Mouse (Mus musculus) neural tube, embryonic 15.5 days (tissue): ENCODE data around the gene Cd37. TPM values are rescaled to one million over a fixed set of nuclear protein-coding genes. Genes with fewer than 3 reads are reported as not detected.

Experiments
- ATAC-seq: fragments of 200-750 bp; cut with Nextera tagmentation; 2 replicates; pipeline ENCODE4 v1.8.0; 2017; ENCODE audit warnings: mild to moderate bottlenecking, moderate TSS enrichment, moderate library complexity; ENCODE audit not compliant: low FRiP score
- H3K27ac ChIP-seq: fragments of 300-500 bp; sonication (generic); replicated peaks from 2 replicates; pipeline ENCODE4 v1.5.1; 2015; ENCODE audit warnings: mild to moderate bottlenecking, inconsistent platforms
- H3K27me3 ChIP-seq: fragments of 300-500 bp; sonication (generic); replicated peaks from 2 replicates; pipeline ENCODE4 v1.6.1; 2015; ENCODE audit warnings: inconsistent platforms
- H3K36me3 ChIP-seq: fragments of 300-500 bp; sonication (generic); 2 replicates; pipeline ENCODE4 v1.6.1; 2015; ENCODE audit warnings: inconsistent platforms
- H3K4me1 ChIP-seq: fragments of 300-500 bp; sonication (generic); 2 replicates; pipeline ENCODE4 v1.6.1; 2015; ENCODE audit warnings: inconsistent platforms
- H3K4me2 ChIP-seq: fragments of 300-500 bp; sonication (generic); 2 replicates; pipeline ENCODE4 v1.6.1; 2015; ENCODE audit warnings: inconsistent platforms, mild to moderate bottlenecking, moderate library complexity
- H3K4me3 ChIP-seq: fragments of 300-500 bp; sonication (generic); replicated peaks from 2 replicates; pipeline ENCODE4 v1.5.1; 2015; ENCODE audit warnings: mild to moderate bottlenecking, inconsistent platforms
- H3K9ac ChIP-seq: fragments of 300-500 bp; sonication (generic); replicated peaks from 2 replicates; pipeline ENCODE4 v1.6.1; 2015; ENCODE audit warnings: mild to moderate bottlenecking, inconsistent platforms
- H3K9me3 ChIP-seq: fragments of 300-500 bp; sonication (generic); replicated peaks from 2 replicates; pipeline ENCODE4 v1.6.1; 2016; ENCODE audit warnings: inconsistent platforms
- WGBS: fragments of 180-500 bp; shearing (Covaris S2); methylation state at CpG from one replicate; pipeline ENCODE4 v1.1.7; 2015; ENCODE audit warnings: mixed read lengths; 5-methylcytosine and 5-hydroxymethylcytosine counted together
- polyA plus RNA-seq: library from polyadenylated mRNA; unstranded; fragments of >200 nt; fragmentation: Nextera tagmentation; extraction: Ambion mirVana; gene quantifications from 2 replicates; pipeline ENCODE4 v1.2.1, GENCODE M21; 2015

The Cd37 gene
- polyA plus RNA-seq, 1 experiment from 2014 or later, result 1.7 TPM

DNA sequence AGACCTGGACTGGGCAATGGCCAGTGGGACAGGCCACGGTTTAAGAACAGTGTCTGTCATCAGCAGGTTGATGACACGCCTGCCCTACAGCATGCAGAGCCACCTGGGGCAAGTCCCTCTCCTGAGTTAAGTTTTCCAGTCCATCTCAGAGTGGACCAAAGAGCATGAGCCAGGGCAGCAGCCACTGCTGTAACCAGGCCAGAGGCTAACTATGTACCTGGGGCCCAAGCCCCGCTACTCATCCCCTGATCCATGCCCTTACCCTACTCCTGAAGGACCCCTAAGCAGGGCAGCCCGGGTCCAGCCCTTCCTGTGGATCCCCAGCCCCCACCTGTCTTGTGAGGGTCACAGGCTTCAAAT, 42.8 kb downstream of the Cd37 start:
- no peak overlapping the region for H3K27ac ChIP-seq
- no peak overlapping the region for H3K4me2 ChIP-seq
- peaks cover 6% of the 10 kb centered on the region; the same call in 1 of the 2 replicates for H3K27me3 ChIP-seq
- no peaks in the 10 kb centered on the region for H3K36me3 ChIP-seq
- no peak for ATAC-seq
- H3K9me3 ChIP-seq, result no peaks in the 10 kb centered on the region
- no peak overlapping the region for H3K9ac ChIP-seq
- 0 out of 2 replicates have a peak, but pooled peaks cover 4% of the 10 kb centered on the region for H3K4me1 ChIP-seq
- WGBS, result 85% methylated on average over 4 of the region's 4 CpGs
- H3K4me3 ChIP-seq, result no peak overlapping the region

- no peak for ATAC-seq
- Histone ChIP-seq H3K4me2 (no peak overlapping the region), H3K9me3 (no peaks in the 10 kb centered on the region), H3K27ac (no peak overlapping the region), H3K36me3 (no peaks in the 10 kb centered on the region), H3K9ac (no peak overlapping the region), H3K4me1 (0 out of 2 replicates have a peak, but pooled peaks cover 4% of the 10 kb centered on the region), H3K4me3 (no peak overlapping the region), H3K27me3 (peaks cover 6% of the 10 kb centered on the region; the same call in 1 of the 2 replicates)
- WGBS, result 66% methylated on average over 13 of the region's 13 CpGs
Observed at GRCm38 (mm10) chr7:45195341-45196175, 43.4 kb downstream of the Cd37 start.

GRCm38 (mm10) chr7:45193871-45194785, 44.8 kb downstream of the Cd37 start:
- ATAC-seq, result no peak
- Histone ChIP-seq H3K9me3 (no peaks in the 10 kb centered on the region), H3K27ac (no peak overlapping the region), H3K27me3 (peaks cover 12% of the 10 kb centered on the region), H3K4me2 (no peak overlapping the region), H3K9ac (no peak overlapping the region), H3K4me1 (0 out of 2 replicates have a peak, but pooled peaks cover 4% of the 10 kb centered on the region), H3K36me3 (no peaks in the 10 kb centered on the region), H3K4me3 (no peak overlapping the region)
- 77% methylated on average over 17 of the region's 17 CpGs for WGBS

DNA sequence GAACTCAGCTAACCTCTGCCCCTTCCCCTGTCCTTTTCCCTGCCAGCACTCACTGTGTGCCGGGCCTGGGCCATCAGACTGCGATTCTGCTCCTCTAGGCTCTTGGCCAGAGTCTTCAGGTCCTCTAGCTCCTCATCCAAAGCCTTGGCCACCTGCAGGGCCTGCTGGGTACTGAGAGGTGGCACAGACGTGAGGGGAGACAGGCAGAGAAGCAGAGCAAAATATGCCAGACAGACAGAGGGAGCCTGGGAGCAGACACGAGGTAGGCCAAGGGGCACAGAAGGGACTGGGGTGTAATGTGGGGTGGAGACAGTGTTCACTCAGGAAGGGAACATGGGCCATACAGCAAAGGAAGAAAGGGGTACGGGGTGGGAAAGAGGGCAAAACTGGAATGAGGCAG, 45.5 kb downstream of the Cd37 start:
- Histone ChIP-seq H3K4me3 (no peak overlapping the region), H3K9ac (no peak overlapping the region), H3K27me3 (peaks cover 19% of the 10 kb centered on the region), H3K4me1 (0 out of 2 replicates have a peak, but pooled peaks cover 4% of the 10 kb centered on the region), H3K36me3 (no peaks in the 10 kb centered on the region), H3K27ac (no peak overlapping the region), H3K4me2 (no peak overlapping the region), H3K9me3 (no peaks in the 10 kb centered on the region)
- ATAC-seq, result no peak
- 67% methylated on average over 5 of the region's 5 CpGs for WGBS

DNA sequence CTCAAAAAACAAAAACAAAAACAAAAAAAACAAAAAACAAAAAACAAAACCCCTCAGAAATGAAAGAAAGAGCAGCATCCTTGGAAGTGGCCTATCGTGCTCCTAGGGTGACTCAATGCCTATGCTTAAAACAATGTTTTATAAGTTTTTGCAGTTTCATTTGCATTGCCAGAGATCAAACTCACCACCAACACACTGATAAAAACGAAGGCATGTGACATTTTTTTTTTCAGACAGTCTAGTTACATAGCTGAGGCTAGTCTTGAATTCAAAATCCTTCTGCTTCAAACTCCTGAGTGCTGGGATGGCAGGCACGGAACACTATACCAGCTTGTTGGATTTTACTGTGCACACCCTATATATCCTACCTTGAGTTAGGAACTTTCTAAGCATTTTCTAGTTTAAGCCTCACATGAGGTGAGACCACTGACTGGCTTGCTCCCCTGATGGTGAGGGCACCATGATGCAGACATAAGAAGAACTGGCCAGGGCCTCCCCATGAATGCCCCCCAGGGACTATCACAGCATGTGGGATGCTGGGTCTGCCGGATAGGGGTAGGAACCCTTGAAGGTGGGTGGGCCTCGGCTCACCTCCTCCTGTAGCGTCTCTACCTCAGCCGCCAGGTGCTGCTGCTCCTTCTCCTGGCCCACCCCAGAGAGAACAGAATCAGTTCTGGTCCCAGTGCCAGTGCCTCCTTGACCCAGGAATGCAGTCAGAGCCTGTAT, 46.2 kb downstream of the Cd37 start:
- H3K4me2 ChIP-seq, result no peak overlapping the region
- WGBS, result 87% methylated on average over 7 of the region's 7 CpGs
- H3K4me3 ChIP-seq, result no peak overlapping the region
- no peak for ATAC-seq
- no peaks in the 10 kb centered on the region for H3K9me3 ChIP-seq
- no peak overlapping the region for H3K9ac ChIP-seq
- H3K4me1 ChIP-seq, result no peaks in the 10 kb centered on the region
- no peaks in the 10 kb centered on the region for H3K36me3 ChIP-seq
- H3K27me3 ChIP-seq, result peaks cover 20% of the 10 kb centered on the region
- no peak overlapping the region for H3K27ac ChIP-seq

DNA sequence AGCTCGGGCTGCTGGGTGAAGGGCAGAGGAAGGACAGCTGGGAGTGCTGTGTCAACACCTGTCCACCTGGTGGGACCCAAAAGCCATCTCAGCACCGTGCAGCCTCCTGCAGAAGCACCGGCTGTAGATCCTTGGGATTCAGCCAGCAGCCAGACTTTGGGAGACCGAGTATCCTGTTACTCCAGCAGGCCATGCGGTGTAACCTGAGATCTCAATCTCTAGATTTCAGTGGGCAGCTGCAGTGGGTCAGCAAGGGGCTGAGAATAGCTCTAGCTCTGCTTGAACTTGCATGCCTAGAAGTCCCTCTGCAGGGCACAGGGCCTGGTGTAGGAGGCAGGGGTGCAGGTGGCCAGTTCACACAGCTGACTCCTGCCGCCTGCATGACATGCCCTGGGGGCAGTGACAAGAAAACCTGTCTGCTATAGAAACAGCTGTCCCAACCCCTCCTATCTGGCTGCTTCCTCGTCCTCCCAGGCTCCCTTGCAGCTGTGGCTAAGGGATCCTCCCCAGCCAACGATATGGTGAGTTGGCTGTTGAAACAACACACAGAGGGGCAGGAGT, 47.0 kb downstream of the Cd37 start:
- Histone ChIP-seq H3K27me3 (peaks cover 21% of the 10 kb centered on the region), H3K4me1 (no peaks in the 10 kb centered on the region), H3K36me3 (no peaks in the 10 kb centered on the region), H3K4me2 (no peak overlapping the region), H3K9me3 (no peaks in the 10 kb centered on the region), H3K4me3 (no peak overlapping the region), H3K27ac (no peak overlapping the region), H3K9ac (no peak overlapping the region)
- 28% methylated on average over 8 of the region's 8 CpGs for WGBS
- ATAC-seq, result no peak

DNA sequence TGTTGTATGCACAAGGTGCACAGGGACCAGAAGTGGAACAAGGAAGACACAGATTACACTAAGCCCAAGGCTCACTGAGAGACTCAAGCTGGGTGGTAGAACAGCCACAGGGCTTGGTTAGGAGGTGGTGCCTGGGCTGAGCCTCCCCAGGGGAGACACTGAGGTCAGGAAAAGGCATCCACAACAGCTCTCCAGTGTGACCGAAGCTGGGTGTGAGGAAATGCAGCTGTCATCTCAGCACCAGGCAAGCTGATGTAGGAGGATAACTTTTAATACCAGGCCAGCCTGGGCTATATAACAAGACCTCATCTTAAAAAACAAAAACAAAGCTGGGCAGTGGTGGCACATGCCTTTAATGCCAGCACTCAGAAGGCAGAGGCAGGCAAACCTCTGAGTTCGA, 47.8 kb downstream of the Cd37 start:
- 80% methylated on average over 2 of the region's 2 CpGs for WGBS
- Histone ChIP-seq H3K9me3 (no peaks in the 10 kb centered on the region), H3K4me2 (no peak overlapping the region), H3K27me3 (peaks cover 25% of the 10 kb centered on the region), H3K9ac (no peak overlapping the region), H3K27ac (no peak overlapping the region), H3K36me3 (no peaks in the 10 kb centered on the region), H3K4me3 (no peak overlapping the region), H3K4me1 (no peaks in the 10 kb centered on the region)
- no peak for ATAC-seq

GRCm38 (mm10) chr7:45190186-45190585, 48.7 kb downstream of the Cd37 start:
- Histone ChIP-seq H3K9me3 (no peaks in the 10 kb centered on the region), H3K27ac (no peak overlapping the region), H3K4me3 (no peak overlapping the region), H3K9ac (no peak overlapping the region), H3K4me2 (no peak overlapping the region), H3K27me3 (peaks cover 31% of the 10 kb centered on the region), H3K36me3 (no peaks in the 10 kb centered on the region), H3K4me1 (no peaks in the 10 kb centered on the region)
- 91% methylated on average over 6 of the region's 6 CpGs for WGBS
- no peak for ATAC-seq

DNA sequence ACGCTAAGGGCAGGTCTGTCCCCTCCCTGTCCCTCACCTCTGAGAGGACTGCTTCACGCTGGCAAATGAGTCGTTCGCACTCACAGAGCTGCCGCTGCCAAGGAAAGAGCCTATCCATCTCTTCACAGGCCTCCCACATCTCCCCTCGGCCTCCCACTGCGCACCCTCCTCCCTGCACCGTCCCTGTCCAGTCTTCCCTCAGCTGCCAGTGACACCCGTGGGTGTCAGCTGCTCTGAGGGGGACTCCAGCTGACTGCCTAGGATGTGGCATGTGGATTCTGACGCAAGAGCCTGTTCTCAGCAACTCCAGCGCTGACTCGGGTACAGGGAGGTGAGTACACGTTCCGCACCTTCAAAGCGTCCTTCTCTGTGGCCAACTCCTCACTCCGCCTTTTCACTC, 49.3 kb downstream of the Cd37 start:
- no peak overlapping the region for H3K4me3 ChIP-seq
- no peaks in the 10 kb centered on the region for H3K4me1 ChIP-seq
- no peak overlapping the region for H3K4me2 ChIP-seq
- no peak overlapping the region for H3K9ac ChIP-seq
- no peaks in the 10 kb centered on the region for H3K9me3 ChIP-seq
- H3K36me3 ChIP-seq, result no peaks in the 10 kb centered on the region
- H3K27me3 ChIP-seq, result peaks cover 37% of the 10 kb centered on the region
- no peak for ATAC-seq
- H3K27ac ChIP-seq, result no peak overlapping the region
- WGBS, result 59% methylated on average over 16 of the region's 16 CpGs

GRCm38 (mm10) chr7:45185921-45186320, 53.0 kb downstream of the Cd37 start:
- no peak overlapping the region for H3K4me2 ChIP-seq
- no peak overlapping the region for H3K27ac ChIP-seq
- no peaks in the 10 kb centered on the region for H3K36me3 ChIP-seq
- H3K27me3 ChIP-seq, result peaks cover 74% of the 10 kb centered on the region
- H3K4me3 ChIP-seq, result no peak overlapping the region
- H3K9me3 ChIP-seq, result no peaks in the 10 kb centered on the region
- H3K9ac ChIP-seq, result no peak overlapping the region
- WGBS, result 71% methylated on average over 7 of the region's 7 CpGs
- no peak for ATAC-seq
- peaks cover 20% of the 10 kb centered on the region for H3K4me1 ChIP-seq

DNA sequence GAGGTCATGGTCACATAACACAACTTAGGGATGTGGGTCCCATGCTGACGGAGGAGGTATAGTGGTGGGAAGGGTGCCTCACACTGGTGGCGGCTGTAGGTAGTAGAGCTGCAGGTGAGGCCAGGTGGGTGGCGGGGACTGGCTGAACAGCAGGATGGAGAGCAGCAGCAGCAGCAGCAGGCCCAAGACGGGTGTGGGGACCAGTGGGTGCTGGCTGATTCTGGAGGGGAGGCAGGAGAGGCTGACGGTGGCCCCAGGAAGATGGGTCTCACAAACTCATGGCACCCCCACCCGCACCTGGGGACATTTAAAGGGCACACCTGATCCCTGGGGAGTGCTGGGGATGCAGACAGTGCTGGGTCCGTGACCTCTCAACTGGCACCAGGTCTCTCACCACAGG, 55.2 kb downstream of the Cd37 start:
- no peak overlapping the region for H3K9ac ChIP-seq
- H3K4me2 ChIP-seq, result no peak overlapping the region
- no peaks in the 10 kb centered on the region for H3K9me3 ChIP-seq
- no peaks in the 10 kb centered on the region for H3K36me3 ChIP-seq
- H3K4me3 ChIP-seq, result no peak overlapping the region
- no peak overlapping the region for H3K27ac ChIP-seq
- no peak for ATAC-seq
- WGBS, result 66% methylated on average over 7 of the region's 7 CpGs
- H3K27me3 ChIP-seq, result peaks cover 83% of the 10 kb centered on the region
- H3K4me1 ChIP-seq, result peaks cover 20% of the 10 kb centered on the region
